Mouse (Mus musculus) heart, postnatal 0 days (tissue): Measurements from ENCODE around the gene Cab39.

Experiments used
- CTCF ChIP-seq: IDR thresholded peaks from 2 replicates; pipeline ENCODE4 v1.5.1; 2016; ENCODE audit warnings: antibody characterized with exemption, control low read depth, low read depth
- EP300 ChIP-seq: IDR thresholded peaks from 2 replicates; pipeline ENCODE4 v1.6.1; 2016; ENCODE audit warnings: antibody characterized with exemption, low read depth

DNA sequence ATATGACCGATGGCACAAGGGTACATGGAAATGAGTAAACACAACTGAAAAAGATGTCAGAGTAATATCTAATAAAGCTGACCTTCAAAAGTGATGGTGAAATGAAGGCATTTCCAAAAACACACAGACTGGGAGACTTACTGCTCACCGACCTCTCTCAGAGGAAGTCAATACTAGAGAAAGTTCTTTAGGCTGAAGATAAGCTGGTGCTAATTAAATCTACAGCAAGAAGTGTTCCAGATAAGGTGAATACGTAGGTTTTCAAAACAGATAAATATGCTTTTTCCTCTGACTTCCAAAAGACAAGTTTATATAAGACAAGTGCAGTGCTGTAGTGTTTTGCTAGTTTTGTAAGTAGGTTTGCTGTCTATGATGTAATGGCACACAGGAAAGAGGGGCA, 63.0 kb downstream of the Cab39 start:
- TF ChIP-seq CTCF, result no peak
- no peak for TF ChIP-seq EP300
